Mouse (Mus musculus): ENCODE measurements at regions not wholly inside any gene's neighbourhood (a gene's known extent, or its start where the extent isn't known, plus 50 kb on each side); places are given as distances from the start of the nearest gene placed in this dataset.

DNA sequence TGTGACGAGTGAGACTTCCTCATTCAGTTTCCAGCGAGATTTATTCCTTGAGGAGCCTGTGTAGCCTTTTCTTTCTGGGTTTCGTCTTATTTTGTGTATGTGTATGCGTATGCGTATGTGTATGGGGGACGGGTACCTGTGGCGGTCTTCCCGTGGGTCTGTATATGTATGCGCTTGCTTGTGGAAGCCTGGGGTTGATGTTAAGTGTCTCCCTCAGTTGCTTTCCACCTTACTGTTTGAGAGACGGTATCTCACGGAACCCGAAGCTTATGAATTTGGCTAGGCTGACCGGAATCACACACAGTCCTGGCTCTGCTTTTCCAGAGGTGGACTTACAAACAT lies 87.1 kb downstream of the Ankrd50 start:
- TF ChIP-seq POLR2A (IDR thresholded peaks at IDR 0.05; ENCODE audit: borderline replicate concordance, extremely low read depth, low read depth, low read length) (no peak), CTCF (IDR thresholded peaks at IDR 0.05; ENCODE audit: insufficient read depth, low read length) (no peak)

All from lung, adult 2 months (tissue).